Mouse (Mus musculus): ENCODE measurements around the gene Tbcd. TPM values are rescaled to one million over a fixed set of nuclear protein-coding genes. Genes with fewer than 3 reads are reported as not detected.

The Tbcd gene
- polyA plus RNA-seq, 1 experiment from 2014 or later, result 37.1 TPM

GRCm38 (mm10) chr11:121516906-121517305, 65.2 kb downstream of the Tbcd start:
- no peak overlapping the region for H3K27ac ChIP-seq
- H3K4me1 ChIP-seq, result no peaks in the 10 kb centered on the region
- H3K4me2 ChIP-seq, result no peak overlapping the region
- no peaks in the 10 kb centered on the region for H3K36me3 ChIP-seq
- H3K4me3 ChIP-seq, result no peak overlapping the region
- no peak overlapping the region for H3K9ac ChIP-seq
- H3K27me3 ChIP-seq, result no peaks in the 10 kb centered on the region
- no peaks in the 10 kb centered on the region for H3K9me3 ChIP-seq
- ATAC-seq (ENCODE audit: borderline replicate concordance, extremely low read depth, low FRiP score, low TSS enrichment), result no peak
- WGBS, result 75% methylated on average over 3 of the region's 3 CpGs

- Histone ChIP-seq H3K27ac (no peak overlapping the region), H3K4me1 (no peaks in the 10 kb centered on the region), H3K9me3 (no peaks in the 10 kb centered on the region), H3K27me3 (no peaks in the 10 kb centered on the region), H3K36me3 (no peaks in the 10 kb centered on the region), H3K4me2 (no peak overlapping the region), H3K9ac (no peak overlapping the region), H3K4me3 (no peak overlapping the region)
- 79% methylated on average over 17 of the region's 17 CpGs for WGBS
- ATAC-seq (ENCODE audit: borderline replicate concordance, extremely low read depth, low FRiP score, low TSS enrichment), result no peak
These were observed 66.1 kb downstream of the Tbcd start for GRCm38 (mm10) chr11:121517687-121518465.

- H3K36me3 ChIP-seq, result no peaks in the 10 kb centered on the region
- no peaks in the 10 kb centered on the region for H3K27me3 ChIP-seq
- H3K4me2 ChIP-seq, result no peak within 1 kb of the TSS
- H3K4me1 ChIP-seq, result no peaks in the 10 kb centered on the region
- H3K27ac ChIP-seq, result no peak within 1 kb of the TSS
- no peak within 1 kb of the TSS for H3K4me3 ChIP-seq
- no peak for ATAC-seq (ENCODE audit: borderline replicate concordance, extremely low read depth, low FRiP score, low TSS enrichment)
- no peak within 1 kb of the TSS for H3K9ac ChIP-seq
- 38% methylated on average over 10 of the region's 10 CpGs for WGBS
- no peaks in the 10 kb centered on the region for H3K9me3 ChIP-seq
These were observed 67.4 kb downstream of the Tbcd start, which contains the start of gene Zfp750 for GRCm38 (mm10) chr11:121519131-121519530. TSS of gene Zfp750 (minus strand) at chr11:121519333.

GRCm38 (mm10) chr11:121519703-121520102, 68.0 kb downstream of the Tbcd start:
- Histone ChIP-seq H3K4me2 (no peak overlapping the region), H3K9me3 (no peaks in the 10 kb centered on the region), H3K36me3 (no peaks in the 10 kb centered on the region), H3K9ac (no peak overlapping the region), H3K4me1 (no peaks in the 10 kb centered on the region), H3K27ac (no peak overlapping the region), H3K27me3 (no peaks in the 10 kb centered on the region), H3K4me3 (no peak overlapping the region)
- 72% methylated on average over 7 of the region's 7 CpGs for WGBS
- no peak for ATAC-seq (ENCODE audit: borderline replicate concordance, extremely low read depth, low FRiP score, low TSS enrichment)

- ATAC-seq (ENCODE audit: borderline replicate concordance, extremely low read depth, low FRiP score, low TSS enrichment), result no peak
- no peaks in the 10 kb centered on the region for H3K36me3 ChIP-seq
- no peaks in the 10 kb centered on the region for H3K27me3 ChIP-seq
- no peak overlapping the region for H3K4me3 ChIP-seq
- no peak overlapping the region for H3K9ac ChIP-seq
- WGBS, result 92% methylated on average over 2 of the region's 2 CpGs
- no peaks in the 10 kb centered on the region for H3K4me1 ChIP-seq
- no peak overlapping the region for H3K4me2 ChIP-seq
- no peaks in the 10 kb centered on the region for H3K9me3 ChIP-seq
- no peak overlapping the region for H3K27ac ChIP-seq
These were observed 69.0 kb downstream of the Tbcd start for GRCm38 (mm10) chr11:121520761-121521160.

- no peak overlapping the region for H3K4me2 ChIP-seq
- H3K9me3 ChIP-seq, result no peaks in the 10 kb centered on the region
- H3K27ac ChIP-seq, result no peak overlapping the region
- no peaks in the 10 kb centered on the region for H3K36me3 ChIP-seq
- H3K27me3 ChIP-seq, result no peaks in the 10 kb centered on the region
- H3K9ac ChIP-seq, result no peak overlapping the region
- H3K4me1 ChIP-seq, result no peaks in the 10 kb centered on the region
- WGBS, result 81% methylated on average over 4 of the region's 4 CpGs
- no peak overlapping the region for H3K4me3 ChIP-seq
- no peak for ATAC-seq (ENCODE audit: borderline replicate concordance, extremely low read depth, low FRiP score, low TSS enrichment)
These were observed 70.5 kb downstream of the Tbcd start for GRCm38 (mm10) chr11:121522156-121522762.

- 57% methylated on average over 7 of the region's 7 CpGs for WGBS
- ATAC-seq (ENCODE audit: borderline replicate concordance, extremely low read depth, low FRiP score, low TSS enrichment), result no peak
- no peaks in the 10 kb centered on the region for H3K36me3 ChIP-seq
- no peaks in the 10 kb centered on the region for H3K9me3 ChIP-seq
- no peak overlapping the region for H3K4me2 ChIP-seq
- no peak overlapping the region for H3K4me3 ChIP-seq
- no peak overlapping the region for H3K9ac ChIP-seq
- no peaks in the 10 kb centered on the region for H3K27me3 ChIP-seq
- H3K4me1 ChIP-seq, result no peaks in the 10 kb centered on the region
- no peak overlapping the region for H3K27ac ChIP-seq
These were observed 72.4 kb downstream of the Tbcd start for GRCm38 (mm10) chr11:121524191-121524590.

- 79% methylated on average over 3 of the region's 3 CpGs for WGBS
These were observed 78.0 kb downstream of the Tbcd start for GRCm38 (mm10) chr11:121529747-121530146.

GRCm38 (mm10) chr11:121536528-121536927, 84.8 kb downstream of the Tbcd start:
- H3K4me2 ChIP-seq, result no peak overlapping the region
- no peak overlapping the region for H3K27ac ChIP-seq
- no peaks in the 10 kb centered on the region for H3K4me1 ChIP-seq
- no peak overlapping the region for H3K4me3 ChIP-seq
- ATAC-seq (ENCODE audit: borderline replicate concordance, extremely low read depth, low FRiP score, low TSS enrichment), result no peak
- no peaks in the 10 kb centered on the region for H3K9me3 ChIP-seq
- H3K27me3 ChIP-seq, result no peaks in the 10 kb centered on the region
- 28% methylated on average over 3 of the region's 3 CpGs for WGBS
- H3K36me3 ChIP-seq, result no peaks in the 10 kb centered on the region
- H3K9ac ChIP-seq, result no peak overlapping the region

More at GRCm38 (mm10) chr11:121529747-121530146, 78.0 kb downstream of the Tbcd start:
- ATAC-seq (ENCODE audit: borderline replicate concordance, extremely low read depth, low FRiP score, low TSS enrichment), result no peak
- Histone ChIP-seq H3K27ac (no peak overlapping the region), H3K36me3 (no peaks in the 10 kb centered on the region), H3K27me3 (no peaks in the 10 kb centered on the region), H3K4me2 (no peak overlapping the region), H3K4me1 (no peaks in the 10 kb centered on the region), H3K4me3 (no peak overlapping the region), H3K9me3 (no peaks in the 10 kb centered on the region), H3K9ac (no peak overlapping the region)

GRCm38 (mm10) chr11:121542471-121542870, 90.7 kb downstream of the Tbcd start:
- Histone ChIP-seq H3K9ac (no peak overlapping the region), H3K9me3 (no peaks in the 10 kb centered on the region), H3K27ac (0 out of 2 replicates have a peak overlapping the region, but pooled peaks have one; percentile 87), H3K4me3 (no peak overlapping the region), H3K4me1 (peaks cover 13% of the 10 kb centered on the region; the same call in 1 of the 2 replicates), H3K4me2 (no peak overlapping the region), H3K36me3 (no peaks in the 10 kb centered on the region), H3K27me3 (no peaks in the 10 kb centered on the region)
- 81% methylated on average over 4 of the region's 4 CpGs for WGBS
- ATAC-seq (ENCODE audit: borderline replicate concordance, extremely low read depth, low FRiP score, low TSS enrichment), result no peak

GRCm38 (mm10) chr11:121543287-121543856, 91.6 kb downstream of the Tbcd start:
- H3K9me3 ChIP-seq, result no peaks in the 10 kb centered on the region
- peak overlapping the region; percentile 87 for H3K27ac ChIP-seq
- no peaks in the 10 kb centered on the region for H3K27me3 ChIP-seq
- no peak overlapping the region for H3K9ac ChIP-seq
- no peak for ATAC-seq (ENCODE audit: borderline replicate concordance, extremely low read depth, low FRiP score, low TSS enrichment)
- no peak overlapping the region for H3K4me3 ChIP-seq
- H3K4me2 ChIP-seq, result no peak overlapping the region; the same call in 1 of the 2 replicates
- H3K4me1 ChIP-seq, result peaks cover 13% of the 10 kb centered on the region; the same call in 1 of the 2 replicates
- no peaks in the 10 kb centered on the region for H3K36me3 ChIP-seq
- WGBS, result 65% methylated on average over 5 of the region's 5 CpGs

- H3K4me2 ChIP-seq, result peak overlapping the region; percentile 9; the same call in 1 of the 2 replicates
- 52% methylated on average over 9 of the region's 9 CpGs for WGBS
These were observed 92.2 kb downstream of the Tbcd start for GRCm38 (mm10) chr11:121543922-121544321.

More at GRCm38 (mm10) chr11:121543922-121544321, 92.2 kb downstream of the Tbcd start:
- H3K9ac ChIP-seq, result no peak overlapping the region
- H3K4me1 ChIP-seq, result peaks cover 14% of the 10 kb centered on the region
- H3K27me3 ChIP-seq, result no peaks in the 10 kb centered on the region
- no peak overlapping the region for H3K4me3 ChIP-seq
- ATAC-seq (ENCODE audit: borderline replicate concordance, extremely low read depth, low FRiP score, low TSS enrichment), result peak; percentile 68; the same call in 1 of the 2 replicates
- no peaks in the 10 kb centered on the region for H3K9me3 ChIP-seq
- peak overlapping the region; percentile 87 for H3K27ac ChIP-seq
- H3K36me3 ChIP-seq, result no peaks in the 10 kb centered on the region

Measured in lung, embryonic 15.5 days (tissue).